Mouse (Mus musculus) urinary bladder, adult 2 months (tissue): Measurements from ENCODE around the gene Evpl. TPM values are rescaled to one million over a fixed set of nuclear protein-coding genes. Genes with fewer than 3 reads are reported as not detected.

ENCODE experiments used
- DNase-seq: peaks from one replicate; pipeline ENCODE4 v3.0.0; 2022; ENCODE audit warnings: low spot score
- polyA plus RNA-seq: library from polyadenylated mRNA; depleted of rRNA; stranded (reverse); fragments of >200 nt; gene quantifications from 2 replicates; pipeline ENCODE4 v1.2.3, GENCODE M21; 2012; rRNA removed

Gene Evpl
- polyA plus RNA-seq, 1 experiment: 16.9 TPM

GRCm38 (mm10) chr11:116174775-116175448 lies 63.0 kb downstream of the Evpl start:
- no peak for DNase-seq

- no peak for DNase-seq
Observed at GRCm38 (mm10) chr11:116171959-116172358, 65.9 kb downstream of the Evpl start.

Other genes starting within 250 kb of the Evpl start
- gene Galk1, start 225.4 kb downstream of the Evpl start, polyA plus RNA-seq: 45.4 and 51.7 TPM in 2 replicates
- 374 and 394 TPM in 2 replicates for gene H3f3b, start 210.1 kb downstream of the Evpl start, polyA plus RNA-seq
- gene Unk, start 207.8 kb downstream of the Evpl start, polyA plus RNA-seq: 23.3 and 23.7 TPM in 2 replicates
- gene Unc13d, start 160.1 kb downstream of the Evpl start, polyA plus RNA-seq: 4.5 and 5.6 TPM in 2 replicates
- gene Wbp2, start 151.1 kb downstream of the Evpl start, polyA plus RNA-seq: 119 and 147 TPM in 2 replicates
- gene Trim47, start 110.9 kb downstream of the Evpl start, polyA plus RNA-seq: 33.1 and 40.7 TPM in 2 replicates
- 9.6 and 11.8 TPM in 2 replicates for gene Trim65, start 106.9 kb downstream of the Evpl start, polyA plus RNA-seq
- 21.4 and 29.3 TPM in 2 replicates for gene Mrpl38, start 99.2 kb downstream of the Evpl start, polyA plus RNA-seq
- gene Fbf1, start 69.9 kb downstream of the Evpl start, polyA plus RNA-seq: 46.8 and 47.7 TPM in 2 replicates
- 45.1 and 57.1 TPM in 2 replicates for gene Ten1, start 39.2 kb downstream of the Evpl start, polyA plus RNA-seq
- 94.7 and 106 TPM in 2 replicates for gene Acox1, start 39.0 kb downstream of the Evpl start, polyA plus RNA-seq
- 75.0 and 78.3 TPM in 2 replicates for gene Srp68, start 36.1 kb upstream of the Evpl start, polyA plus RNA-seq
- gene Galr2, start 42.9 kb upstream of the Evpl start, polyA plus RNA-seq: 9.5 and 12.9 TPM in 2 replicates
- 40.4 and 51.0 TPM in 2 replicates for gene Exoc7, start 69.2 kb upstream of the Evpl start, polyA plus RNA-seq
- gene Foxj1, start 97.3 kb upstream of the Evpl start, polyA plus RNA-seq: 0.24 and 0.34 TPM in 2 replicates
- 5.0 and 8.3 TPM in 2 replicates for gene Rnf157, start 175.0 kb upstream of the Evpl start, polyA plus RNA-seq
- gene Ubald2, start 196.0 kb upstream of the Evpl start, polyA plus RNA-seq: 89.8 and 104 TPM in 2 replicates
- gene Qrich2, start 228.2 kb upstream of the Evpl start, polyA plus RNA-seq: 0.06 and 0.12 TPM in 2 replicates